Mouse (Mus musculus) erythroblast, embryonic 14.5 days (primary cell): ENCODE results near the gene Ccr1l1.

Source experiments
- GATA1 ChIP-seq: IDR thresholded peaks from 2 replicates; pipeline ENCODE4 v1.6.1; 2012; ENCODE audit warnings: low read length, inconsistent platforms, mixed read lengths
- TAL1 ChIP-seq: IDR thresholded peaks from 3 replicates; pipeline ENCODE4 v1.6.1; 2012; ENCODE audit warnings: low read length, inconsistent platforms, mixed read lengths

- TF ChIP-seq GATA1 (no peak), TAL1 (no peak)
Observed at GRCm38 (mm10) chr9:124012691-124013090, 34.5 kb upstream of the Ccr1l1 start.
